Mouse (Mus musculus) liver, embryonic 15.5 days (tissue): ENCODE results near the gene Ech1. TPM values are rescaled to one million over a fixed set of nuclear protein-coding genes. Genes with fewer than 3 reads are reported as not detected.

Source experiments
- ATAC-seq: fragments of 200-750 bp; cut with Nextera tagmentation; 2 replicates; pipeline ENCODE4 v1.8.0; 2017; ENCODE audit warnings: moderate number of reproducible peaks, mild to moderate bottlenecking, moderate library complexity; ENCODE audit not compliant: insufficient read depth
- H3K27ac ChIP-seq: fragments of 300-500 bp; sonication (generic); replicated peaks from 2 replicates; pipeline ENCODE4 v1.5.1; 2015; ENCODE audit warnings: mild to moderate bottlenecking, inconsistent platforms
- H3K27me3 ChIP-seq: fragments of 300-500 bp; sonication (generic); 2 replicates; pipeline ENCODE4 v1.6.1; 2015; ENCODE audit warnings: mild to moderate bottlenecking, inconsistent platforms
- H3K36me3 ChIP-seq: fragments of 300-500 bp; sonication (generic); replicated peaks from 2 replicates; pipeline ENCODE4 v1.6.1; 2015; ENCODE audit warnings: moderate library complexity, mild to moderate bottlenecking, inconsistent platforms
- H3K4me1 ChIP-seq: fragments of 300-500 bp; sonication (generic); replicated peaks from 2 replicates; pipeline ENCODE4 v1.6.1; 2015; ENCODE audit warnings: inconsistent platforms
- H3K4me2 ChIP-seq: fragments of 300-500 bp; sonication (generic); 2 replicates; pipeline ENCODE4 v1.6.1; 2015; ENCODE audit warnings: moderate library complexity, mild to moderate bottlenecking, inconsistent platforms
- H3K4me3 ChIP-seq: fragments of 300-500 bp; sonication (generic); replicated peaks from 2 replicates; pipeline ENCODE4 v1.5.1; 2015; ENCODE audit warnings: mild to moderate bottlenecking, inconsistent platforms
- H3K9ac ChIP-seq: fragments of 300-500 bp; sonication (generic); 2 replicates; pipeline ENCODE4 v1.6.1; 2015; ENCODE audit warnings: moderate library complexity, mild to moderate bottlenecking, inconsistent platforms
- H3K9me3 ChIP-seq: fragments of 300-500 bp; sonication (generic); replicated peaks from 2 replicates; pipeline ENCODE4 v1.6.1; 2016; ENCODE audit warnings: inconsistent platforms
- whole genome bisulfite sequencing: fragments of 180-500 bp; shearing (Covaris S2); methylation state at CpG from one replicate; pipeline ENCODE4 v1.1.7; 2015; ENCODE audit warnings: mixed read lengths; ENCODE audit not compliant: insufficient replicate concordance; 5-methylcytosine and 5-hydroxymethylcytosine counted together
- polyA plus RNA-seq: library from polyadenylated mRNA; unstranded; fragments of >200 nt; fragmentation: Nextera tagmentation; extraction: Ambion mirVana; gene quantifications from 2 replicates; pipeline ENCODE4 v1.2.1, GENCODE M21; 2015

Ech1 gene
- polyA plus RNA-seq, 1 experiment from 2014 or later: 125 TPM

DNA sequence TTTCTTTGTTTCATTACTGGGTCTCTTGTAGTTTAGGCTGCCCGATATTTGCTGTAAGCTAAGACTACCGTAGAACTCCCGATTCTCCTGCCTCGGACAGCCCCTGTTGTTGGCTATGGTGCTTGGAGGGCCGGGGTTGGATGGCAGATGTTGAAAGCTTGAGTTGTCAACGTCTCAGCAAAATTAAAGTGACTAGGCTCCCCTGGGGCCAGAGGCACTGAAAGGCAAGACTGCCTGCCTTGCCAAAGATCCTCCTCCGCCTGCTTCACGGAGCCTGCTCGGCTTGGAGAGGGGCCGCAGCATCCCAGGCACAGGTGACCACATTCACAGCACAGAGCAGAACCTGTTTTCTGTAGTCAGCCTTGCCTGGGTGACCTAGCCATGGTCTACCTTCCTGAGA lies 55.5 kb downstream of the Ech1 start:
- no peaks in the 10 kb centered on the region for H3K9me3 ChIP-seq
- H3K36me3 ChIP-seq: no peaks in the 10 kb centered on the region
- H3K4me2 ChIP-seq: no peak overlapping the region
- ATAC-seq: no peak
- H3K4me1 ChIP-seq: peaks cover 28% of the 10 kb centered on the region
- no peak overlapping the region for H3K9ac ChIP-seq
- no peak overlapping the region for H3K27ac ChIP-seq
- peaks cover 5% of the 10 kb centered on the region; the same call in 1 of the 2 replicates for H3K27me3 ChIP-seq
- no peak overlapping the region for H3K4me3 ChIP-seq
- WGBS: 76% methylated on average over 10 of the region's 10 CpGs

DNA sequence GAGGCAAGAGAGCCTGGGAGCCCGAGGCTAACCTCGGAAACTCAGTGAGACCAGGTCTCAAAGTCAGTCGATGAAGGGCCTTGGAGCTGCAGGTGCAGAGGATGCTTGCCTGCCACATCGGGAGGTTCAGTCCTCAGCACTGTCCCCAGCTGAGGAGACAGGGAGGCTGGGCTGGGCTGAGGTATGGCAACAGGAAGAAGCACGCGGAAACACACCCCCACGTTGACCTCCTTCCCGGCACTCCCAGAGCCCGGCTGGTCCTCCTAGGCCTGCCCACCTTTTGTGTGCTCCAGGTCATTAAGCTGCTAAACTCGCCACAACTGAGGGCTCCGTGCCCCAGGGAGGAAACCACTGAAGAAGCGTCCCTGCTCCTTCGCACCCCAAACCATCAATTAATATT lies 56.2 kb downstream of the Ech1 start, which contains the start of gene Capn12:
TSS of gene Capn12 (plus strand) at position 224 of the 400 bp plus-strand sequence.
- Histone ChIP-seq H3K27me3 (peaks cover 12% of the 10 kb centered on the region), H3K4me1 (peaks cover 25% of the 10 kb centered on the region), H3K9me3 (no peaks in the 10 kb centered on the region), H3K27ac (no peak within 1 kb of the TSS), H3K4me2 (no peak within 1 kb of the TSS), H3K4me3 (no peak within 1 kb of the TSS), H3K36me3 (no peaks in the 10 kb centered on the region), H3K9ac (no peak within 1 kb of the TSS)
- WGBS: 42% methylated on average over 13 of the region's 13 CpGs
- ATAC-seq: no peak

Other genes with a start within 250 kb of the Ech1 start
- gene Samd4b, start 227.1 kb upstream of the Ech1 start, polyA plus RNA-seq: 5.6 and 6.6 TPM in 2 replicates
- gene Pak4, start 227.0 kb upstream of the Ech1 start, polyA plus RNA-seq: 17.9 and 19.2 TPM in 2 replicates
- not detected in 2 replicates for gene Acp7, start 193.9 kb upstream of the Ech1 start, polyA plus RNA-seq
- 0.15 and 0.24 TPM in 2 replicates for gene Fbxo27, start 132.4 kb upstream of the Ech1 start, polyA plus RNA-seq
- gene Fbxo17, start 108.4 kb upstream of the Ech1 start, polyA plus RNA-seq: 1.1 and 1.3 TPM in 2 replicates
- 73.3 and 77.7 TPM in 2 replicates for gene Mrps12, start 83.4 kb upstream of the Ech1 start, polyA plus RNA-seq
- 12.2 and 12.4 TPM in 2 replicates for gene Sars2, start 83.2 kb upstream of the Ech1 start, polyA plus RNA-seq
- gene Ccer2, start 69.0 kb upstream of the Ech1 start, polyA plus RNA-seq: not detected in 2 replicates
- 25.9 and 26.0 TPM in 2 replicates for gene Sirt2, start 58.5 kb upstream of the Ech1 start, polyA plus RNA-seq
- gene Nfkbib, start 57.7 kb upstream of the Ech1 start, polyA plus RNA-seq: 29.4 and 33.3 TPM in 2 replicates
- gene Rinl, start 36.2 kb upstream of the Ech1 start, polyA plus RNA-seq: 9.4 and 10.2 TPM in 2 replicates
- gene Hnrnpl, start 16.7 kb upstream of the Ech1 start, polyA plus RNA-seq: 79.3 and 86.9 TPM in 2 replicates
- gene Lgals4, start 8.6 kb downstream of the Ech1 start, polyA plus RNA-seq: 4.8 and 6.4 TPM in 2 replicates
- gene Lgals7, start 38.6 kb downstream of the Ech1 start, polyA plus RNA-seq: 0.24 TPM in 1 of 2 replicates, not detected in the other
- 0.08 and 0.15 TPM in 2 replicates for gene Capn12, start 56.2 kb downstream of the Ech1 start, polyA plus RNA-seq
- gene Actn4, start 137.1 kb downstream of the Ech1 start, polyA plus RNA-seq: 126 and 147 TPM in 2 replicates
- gene Eif3k, start 156.6 kb downstream of the Ech1 start, polyA plus RNA-seq: 209 and 222 TPM in 2 replicates
- gene Map4k1, start 156.8 kb downstream of the Ech1 start, polyA plus RNA-seq: 21.6 and 26.3 TPM in 2 replicates